Mouse (Mus musculus): ENCODE data around the gene Avpr2. TPM values are rescaled to one million over a fixed set of nuclear protein-coding genes. Genes with fewer than 3 reads are reported as not detected.

Avpr2 gene
- total RNA-seq, 2 experiments from 2014 or later = not detected

GRCm38 (mm10) chrX:73916945-73917344 lies 25.0 kb downstream of the Avpr2 start:
- no peak for DNase-seq

- no peak for DNase-seq
Observed at GRCm38 (mm10) chrX:73918631-73919030, 26.7 kb downstream of the Avpr2 start.

DNA sequence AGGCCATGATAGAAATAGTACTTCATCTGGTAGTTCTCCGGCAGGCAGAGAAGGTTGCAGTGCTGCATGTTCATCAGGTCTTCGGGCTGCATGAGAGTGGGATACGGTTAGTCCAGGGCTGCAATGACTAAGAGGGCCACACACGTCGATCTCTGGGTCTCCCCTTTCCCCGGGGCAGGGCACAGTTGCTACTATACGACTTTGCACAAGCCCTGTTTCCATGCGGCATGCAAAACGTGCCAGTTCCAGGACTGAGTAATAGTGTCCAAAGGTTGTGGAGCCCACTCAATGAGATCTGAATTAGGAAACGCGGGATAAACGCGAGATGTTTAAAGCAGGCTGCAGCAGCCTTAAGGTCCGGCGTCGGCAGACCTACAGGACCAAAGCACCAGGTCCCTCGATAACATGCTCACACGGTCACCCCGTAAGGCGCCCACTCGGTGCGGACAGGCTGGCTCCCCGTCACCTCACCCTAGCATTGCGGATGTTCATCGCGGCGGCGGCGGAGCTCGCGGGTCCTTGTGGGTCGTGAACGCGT lies 29.5 kb downstream of the Avpr2 start:
- DNase-seq = no peak

- DNase-seq = peak; percentile 88 to 92
Observed at GRCm38 (mm10) chrX:73921823-73922549, 30.1 kb downstream of the Avpr2 start, which contains the start of the genes Arhgap4 and Naa10. Gene Arhgap4 (minus strand): TSS chrX:73921870. Gene Naa10 (minus strand): TSS chrX:73921944.

- DNase-seq = no peak
Observed at GRCm38 (mm10) chrX:73922550-73922882, 30.6 kb downstream of the Avpr2 start.

- DNase-seq = peak; percentile 77 to 83
Observed at GRCm38 (mm10) chrX:73930402-73931062, 38.6 kb downstream of the Avpr2 start, which contains the start of gene Renbp. Gene Renbp (minus strand): TSS chrX:73930850.

DNA sequence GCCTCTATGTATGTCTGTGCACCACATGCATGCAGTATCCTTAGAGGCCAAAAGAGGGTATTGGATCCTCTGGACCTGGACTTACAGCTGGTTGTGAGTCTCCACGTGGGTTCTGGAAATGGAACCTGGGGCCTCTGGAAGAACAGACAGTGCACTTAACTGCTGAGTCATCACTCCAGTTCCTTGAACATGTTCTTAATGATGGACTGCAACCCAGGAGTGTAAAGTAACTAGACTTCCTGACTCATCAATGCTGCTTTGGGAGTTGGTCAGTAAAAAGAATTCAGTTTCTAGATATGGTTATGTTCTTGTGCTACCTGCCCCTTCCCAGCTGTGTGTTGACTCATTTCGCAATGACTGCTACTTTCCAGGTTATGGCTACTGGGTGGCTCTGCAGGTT lies 40.0 kb downstream of the Avpr2 start:
- DNase-seq = no peak

DNA sequence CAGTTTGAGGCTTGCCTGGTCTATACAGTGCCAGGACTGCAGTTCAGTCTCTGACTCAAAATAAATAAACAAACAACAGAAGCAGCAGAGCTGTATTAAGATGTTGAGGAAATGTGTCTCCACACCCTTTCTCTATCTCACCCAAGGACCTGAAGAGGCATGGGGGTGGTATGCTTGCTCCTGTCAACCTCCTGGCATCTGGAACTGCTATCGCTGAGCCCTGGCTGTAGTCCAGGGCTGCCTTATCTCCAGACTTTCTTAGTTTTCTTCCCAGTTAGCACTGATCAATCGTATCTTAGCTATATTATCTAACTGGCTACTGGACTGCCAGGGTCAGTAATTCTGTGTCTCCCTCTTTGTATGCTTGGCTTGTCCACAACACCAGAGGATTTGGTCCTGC lies 50.0 kb downstream of the Avpr2 start:
- no peak for DNase-seq

GRCm38 (mm10) chrX:73942294-73942693 lies 50.4 kb downstream of the Avpr2 start:
- DNase-seq = no peak

Other genes with a start within 250 kb of the Avpr2 start
- gene Pnck, start 232.0 kb upstream of the Avpr2 start, total RNA-seq (2021) = 10 to 100 TPM in 1 of 2 experiments, 1 to 10 TPM in 1; 6.1 to 10.6 TPM
- gene Slc6a8, start 219.0 kb upstream of the Avpr2 start, total RNA-seq (2021) = 100 to 1,000 TPM; 156 to 169 TPM
- 10 to 100 TPM; 90.2 to 93.3 TPM for gene Bcap31, start 175.9 kb upstream of the Avpr2 start, total RNA-seq (2021)
- 10 to 100 TPM; 29.2 to 29.6 TPM for gene Abcd1, start 175.5 kb upstream of the Avpr2 start, total RNA-seq (2021)
- gene Plxnb3, start 135.0 kb upstream of the Avpr2 start, total RNA-seq (2021) = 1 to 10 TPM; 1.7 to 2.0 TPM
- 10 to 100 TPM; 23.9 to 26.0 TPM for gene Srpk3, start 117.7 kb upstream of the Avpr2 start, total RNA-seq (2021)
- 100 to 1,000 TPM; 642 to 677 TPM for gene Idh3g, start 105.2 kb upstream of the Avpr2 start, total RNA-seq (2021)
- gene Ssr4, start 105.1 kb upstream of the Avpr2 start, total RNA-seq (2021) = 10 to 100 TPM; 79.3 to 80.7 TPM
- 1 to 10 TPM; 1.3 to 1.6 TPM for gene Pdzd4, start 67.1 kb upstream of the Avpr2 start, total RNA-seq (2021)
- gene L1cam, start 4.0 kb downstream of the Avpr2 start, total RNA-seq (2021) = 1 to 10 TPM; 3.7 to 4.1 TPM
- 1 to 10 TPM in 1 of 2 experiments, under 1 TPM in 1; 0.72 to 3.8 TPM for gene Arhgap4, start 29.8 kb downstream of the Avpr2 start, total RNA-seq (2021)
- gene Naa10, start 29.8 kb downstream of the Avpr2 start, total RNA-seq (2021) = 10 to 100 TPM; 56.6 to 58.6 TPM
- gene Renbp, start 38.7 kb downstream of the Avpr2 start, total RNA-seq (2021) = 1 to 10 TPM; 5.5 to 7.3 TPM
- 10 to 100 TPM; 31.7 to 38.4 TPM for gene Hcfc1, start 74.3 kb downstream of the Avpr2 start, total RNA-seq (2021)
- 10 to 100 TPM; 54.9 to 61.8 TPM for gene Irak1, start 131.8 kb downstream of the Avpr2 start, total RNA-seq (2021)
- not detected for gene Opn1mw, start 235.4 kb downstream of the Avpr2 start, total RNA-seq (2021)
- gene Mecp2, start 243.3 kb downstream of the Avpr2 start, total RNA-seq (2021) = 10 to 100 TPM; 25.7 to 30.4 TPM